Mouse (Mus musculus) thymus, adult 2 months (tissue): ENCODE data around the gene Chst11.

Source experiments
- CTCF ChIP-seq: fragments of 200-500 bp; IDR thresholded peaks from 2 replicates; pipeline ENCODE4 v1.5.1; 2012; ENCODE audit warnings: mild to moderate bottlenecking, control low read depth, low read length, moderate library complexity, borderline replicate concordance; ENCODE audit not compliant: control insufficient read depth, poor library complexity, insufficient read depth; ENCODE audit errors: extremely low read depth
- POLR2A ChIP-seq: fragments of 200-500 bp; IDR thresholded peaks from 2 replicates; pipeline ENCODE4 v1.6.1; 2012; ENCODE audit warnings: mild to moderate bottlenecking, low read length, control low read depth, moderate library complexity; ENCODE audit not compliant: control insufficient read depth, poor library complexity, insufficient read depth; ENCODE audit errors: extremely low read depth

GRCm38 (mm10) chr10:83186167-83186566 is 200.9 kb downstream of the Chst11 start:
- TF ChIP-seq CTCF (no peak), POLR2A (no peak)
